Mouse (Mus musculus) E14TG2a.4 (cell line): ENCODE measurements at regions not wholly inside any gene's neighbourhood (a gene's known extent, or its start where the extent isn't known, plus 50 kb on each side); places are given as distances from the start of the nearest gene placed in this dataset.

ENCODE experiments used
- CTCF ChIP-seq: conservative IDR thresholded peaks from 2 replicates; pipeline ENCODE4 v1.5.1; 2014; ENCODE audit warnings: low read length
- POU5F1 ChIP-seq: IDR thresholded peaks from 2 replicates; pipeline ENCODE4 v1.6.1; 2014; ENCODE audit warnings: low read length, borderline replicate concordance

DNA sequence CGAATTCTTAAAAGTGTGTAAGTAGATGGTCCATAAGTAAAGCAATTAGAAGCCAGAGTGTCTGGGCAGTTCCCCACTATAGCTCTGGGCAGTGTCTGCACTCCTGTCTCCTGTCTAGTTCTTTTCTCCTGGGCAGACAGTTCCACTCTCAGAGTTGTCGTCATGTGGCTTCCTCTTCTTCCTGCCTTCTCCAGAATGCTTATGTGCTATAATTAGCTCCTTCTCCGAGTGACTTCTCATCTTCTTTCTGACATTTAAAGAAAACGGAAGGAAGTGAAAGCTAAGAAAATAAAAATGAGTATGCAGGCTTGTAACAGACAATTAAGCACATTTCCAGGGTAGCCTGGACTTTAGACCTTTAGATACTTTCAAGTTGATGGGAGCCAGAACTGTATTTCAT, 155.1 kb upstream of the Tnfaip3 start:
- no peak for TF ChIP-seq CTCF
- no peak for TF ChIP-seq POU5F1
